Mouse (Mus musculus): ENCODE results near the gene H2-DMb2. TPM values are rescaled to one million over a fixed set of nuclear protein-coding genes. Genes with fewer than 3 reads are reported as not detected.

Gene H2-DMb2
- polyA plus RNA-seq, 1 experiment from 2014 or later, result 0.17 TPM

GRCm38 (mm10) chr17:34174075-34174474 is 31.0 kb downstream of the H2-DMb2 start:
- Histone ChIP-seq H3K9me3 (peaks cover 21% of the 10 kb centered on the region), H3K27ac (replicated peaks) (no peak overlapping the region), H3K4me1 (no peaks in the 10 kb centered on the region), H3K4me3 (no peak overlapping the region), H3K27me3 (replicated peaks; ENCODE audit: low read depth, poor library complexity, severe bottlenecking) (peaks cover 5% of the 10 kb centered on the region; the same call in 1 of the 2 replicates), H3K36me3 (replicated peaks) (no peaks in the 10 kb centered on the region)
- whole genome bisulfite sequencing, result 63% methylated on average over 1 of the region's 1 CpGs
- DNase-seq (ENCODE audit: low spot score), result no peak

- Histone ChIP-seq H3K9me3 (peaks cover 20% of the 10 kb centered on the region), H3K27ac (replicated peaks) (no peak overlapping the region), H3K36me3 (replicated peaks) (no peaks in the 10 kb centered on the region), H3K27me3 (replicated peaks; ENCODE audit: low read depth, poor library complexity, severe bottlenecking) (peaks cover 4% of the 10 kb centered on the region; the same call in 1 of the 2 replicates), H3K4me3 (no peak overlapping the region), H3K4me1 (no peaks in the 10 kb centered on the region)
- no peak for DNase-seq (ENCODE audit: low spot score)
- WGBS, result 73% methylated on average over 4 of the region's 4 CpGs
Observed at GRCm38 (mm10) chr17:34177179-34177578, 34.1 kb downstream of the H2-DMb2 start.

- Histone ChIP-seq H3K27me3 (replicated peaks; ENCODE audit: low read depth, poor library complexity, severe bottlenecking) (peaks cover 20% of the 10 kb centered on the region), H3K4me1 (no peaks in the 10 kb centered on the region), H3K36me3 (replicated peaks) (no peaks in the 10 kb centered on the region), H3K9me3 (peaks cover 14% of the 10 kb centered on the region; the same call in 1 of the 2 replicates), H3K4me3 (no peak overlapping the region), H3K27ac (replicated peaks) (no peak overlapping the region)
- no peak for DNase-seq (ENCODE audit: low spot score)
- WGBS, result 63% methylated on average over 6 of the region's 6 CpGs
Observed at GRCm38 (mm10) chr17:34179019-34179418, 35.9 kb downstream of the H2-DMb2 start.

GRCm38 (mm10) chr17:34179913-34180859 is 37.1 kb downstream of the H2-DMb2 start:
- Histone ChIP-seq H3K27ac (replicated peaks) (no peak overlapping the region), H3K36me3 (replicated peaks) (no peaks in the 10 kb centered on the region), H3K4me1 (no peaks in the 10 kb centered on the region), H3K9me3 (peaks cover 14% of the 10 kb centered on the region; the same call in 1 of the 2 replicates), H3K27me3 (replicated peaks; ENCODE audit: low read depth, poor library complexity, severe bottlenecking) (peaks cover 30% of the 10 kb centered on the region), H3K4me3 (no peak overlapping the region)
- DNase-seq (ENCODE audit: low spot score), result no peak
- 76% methylated on average over 13 of the region's 13 CpGs for WGBS

- H3K36me3 ChIP-seq (replicated peaks), result no peaks in the 10 kb centered on the region
- peaks cover 19% of the 10 kb centered on the region for H3K4me1 ChIP-seq
- no peaks in the 10 kb centered on the region for H3K9me3 ChIP-seq
- WGBS, result 76% methylated on average over 15 of the region's 15 CpGs
- no peak overlapping the region for H3K4me3 ChIP-seq
- DNase-seq (ENCODE audit: low spot score), result no peak
- H3K27me3 ChIP-seq (replicated peaks; ENCODE audit: low read depth, poor library complexity, severe bottlenecking), result peaks cover 64% of the 10 kb centered on the region
- H3K27ac ChIP-seq (replicated peaks), result no peak overlapping the region
Observed at GRCm38 (mm10) chr17:34183564-34184219, 40.6 kb downstream of the H2-DMb2 start.

GRCm38 (mm10) chr17:34185526-34185925 is 42.4 kb downstream of the H2-DMb2 start:
- H3K27me3 ChIP-seq (replicated peaks; ENCODE audit: low read depth, poor library complexity, severe bottlenecking), result peaks cover 83% of the 10 kb centered on the region
- DNase-seq (ENCODE audit: low spot score), result no peak
- H3K27ac ChIP-seq (replicated peaks), result no peak overlapping the region
- H3K9me3 ChIP-seq, result no peaks in the 10 kb centered on the region
- H3K4me3 ChIP-seq, result no peak overlapping the region
- no peaks in the 10 kb centered on the region for H3K36me3 ChIP-seq (replicated peaks)
- H3K4me1 ChIP-seq, result peaks cover 19% of the 10 kb centered on the region
- WGBS, result 88% methylated on average over 9 of the region's 9 CpGs

GRCm38 (mm10) chr17:34186885-34187260 is 43.8 kb downstream of the H2-DMb2 start:
- Histone ChIP-seq H3K4me1 (peaks cover 19% of the 10 kb centered on the region), H3K27ac (replicated peaks) (0 out of 2 replicates have a peak overlapping the region, but pooled peaks have one; percentile 27), H3K27me3 (replicated peaks; ENCODE audit: low read depth, poor library complexity, severe bottlenecking) (peaks cover 96% of the 10 kb centered on the region), H3K4me3 (peak overlapping the region; percentile 63), H3K36me3 (replicated peaks) (no peaks in the 10 kb centered on the region), H3K9me3 (no peaks in the 10 kb centered on the region)
- WGBS, result 3% methylated on average over 14 of the region's 14 CpGs
- no peak for DNase-seq (ENCODE audit: low spot score)

- H3K36me3 ChIP-seq (replicated peaks), result no peaks in the 10 kb centered on the region
- peak within 1 kb of the TSS; percentile 63 for H3K4me3 ChIP-seq
- DNase-seq (ENCODE audit: low spot score), result peak; percentile 97
- H3K9me3 ChIP-seq, result no peaks in the 10 kb centered on the region
- peaks cover 99% of the 10 kb centered on the region for H3K27me3 ChIP-seq (replicated peaks; ENCODE audit: low read depth, poor library complexity, severe bottlenecking)
- peak within 1 kb of the TSS; percentile 67 for H3K27ac ChIP-seq (replicated peaks)
- under 1% methylated on average over 46 of the region's 46 CpGs for WGBS
- peaks cover 19% of the 10 kb centered on the region for H3K4me1 ChIP-seq
Observed at GRCm38 (mm10) chr17:34187261-34187916, 44.3 kb downstream of the H2-DMb2 start, which contains the start of the genes Tap1 and Psmb9. Tap1 (plus strand) TSS chr17:34187553. Psmb9 (minus strand) TSS chr17:34187764.

- peaks cover 99% of the 10 kb centered on the region for H3K27me3 ChIP-seq (replicated peaks; ENCODE audit: low read depth, poor library complexity, severe bottlenecking)
- peaks cover 19% of the 10 kb centered on the region for H3K4me1 ChIP-seq
- H3K4me3 ChIP-seq, result peak overlapping the region; percentile 63
- no peaks in the 10 kb centered on the region for H3K36me3 ChIP-seq (replicated peaks)
- H3K9me3 ChIP-seq, result no peaks in the 10 kb centered on the region
- no peak for DNase-seq (ENCODE audit: low spot score)
- H3K27ac ChIP-seq (replicated peaks), result peak overlapping the region; percentile 67
- 3% methylated on average over 20 of the region's 20 CpGs for WGBS
Observed at GRCm38 (mm10) chr17:34188010-34188409, 44.9 kb downstream of the H2-DMb2 start.

GRCm38 (mm10) chr17:34188986-34189385 is 45.9 kb downstream of the H2-DMb2 start:
- no peaks in the 10 kb centered on the region for H3K36me3 ChIP-seq (replicated peaks)
- H3K27me3 ChIP-seq (replicated peaks; ENCODE audit: low read depth, poor library complexity, severe bottlenecking), result peaks cover 99% of the 10 kb centered on the region
- H3K4me3 ChIP-seq, result no peak overlapping the region
- no peaks in the 10 kb centered on the region for H3K9me3 ChIP-seq
- no peak for DNase-seq (ENCODE audit: low spot score)
- peaks cover 19% of the 10 kb centered on the region for H3K4me1 ChIP-seq
- no peak overlapping the region for H3K27ac ChIP-seq (replicated peaks)
- 68% methylated on average over 6 of the region's 6 CpGs for WGBS

- Histone ChIP-seq H3K4me1 (peaks cover 13% of the 10 kb centered on the region), H3K4me3 (no peak overlapping the region), H3K36me3 (replicated peaks) (no peaks in the 10 kb centered on the region), H3K9me3 (no peaks in the 10 kb centered on the region), H3K27me3 (replicated peaks; ENCODE audit: low read depth, poor library complexity, severe bottlenecking) (peaks cover 99% of the 10 kb centered on the region), H3K27ac (replicated peaks) (no peak overlapping the region)
- DNase-seq (ENCODE audit: low spot score), result peak; percentile 48
- 24% methylated on average over 16 of the region's 16 CpGs for WGBS
Observed at GRCm38 (mm10) chr17:34192852-34193251, 49.7 kb downstream of the H2-DMb2 start.

- H3K36me3 ChIP-seq (replicated peaks), result no peaks in the 10 kb centered on the region
- DNase-seq (ENCODE audit: low spot score), result no peak
- no peak overlapping the region for H3K27ac ChIP-seq (replicated peaks)
- H3K27me3 ChIP-seq (replicated peaks; ENCODE audit: low read depth, poor library complexity, severe bottlenecking), result peaks cover 99% of the 10 kb centered on the region
- no peaks in the 10 kb centered on the region for H3K9me3 ChIP-seq
- peaks cover 14% of the 10 kb centered on the region for H3K4me1 ChIP-seq
- WGBS, result 56% methylated on average over 8 of the region's 8 CpGs
- no peak overlapping the region for H3K4me3 ChIP-seq
Observed at GRCm38 (mm10) chr17:34193468-34193867, 50.4 kb downstream of the H2-DMb2 start.
